Mouse (Mus musculus) erythroblast, embryonic 14.5 days (primary cell): Measurements from ENCODE around the gene Sbno2.

Experiments
- GATA1 ChIP-seq: IDR thresholded peaks from 2 replicates; pipeline ENCODE4 v1.6.1; 2012; ENCODE audit warnings: low read length, inconsistent platforms, mixed read lengths
- TAL1 ChIP-seq: IDR thresholded peaks from 3 replicates; pipeline ENCODE4 v1.6.1; 2012; ENCODE audit warnings: low read length, inconsistent platforms, mixed read lengths

DNA sequence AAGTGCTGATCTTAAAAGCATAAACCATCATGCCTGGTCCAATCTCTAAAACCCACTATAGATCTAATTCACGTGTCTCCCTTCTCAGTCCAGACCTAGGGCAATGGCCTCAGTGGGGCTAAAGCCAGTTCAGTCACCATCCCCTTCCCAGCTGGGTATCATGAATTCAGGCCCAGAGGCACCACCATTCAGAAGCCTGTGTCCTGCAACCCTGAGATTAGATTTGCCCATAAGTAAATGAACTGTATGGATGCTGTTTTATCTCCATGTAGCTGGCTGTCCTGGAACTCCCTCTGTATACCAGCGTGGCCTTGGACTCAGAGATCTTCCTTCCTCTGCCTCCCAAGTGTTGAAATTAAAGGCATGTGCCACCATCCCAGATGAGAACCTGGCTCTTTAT, 2.3 kb downstream of the Sbno2 start:
- TF ChIP-seq TAL1 (peak; percentile 65), GATA1 (peak; percentile 58)
